Mouse (Mus musculus): ENCODE data around the gene Fam174a. TPM values are rescaled to one million over a fixed set of nuclear protein-coding genes. Genes with fewer than 3 reads are reported as not detected.

Gene Fam174a
- polyA plus RNA-seq (2016; fragmentation: Nextera tagmentation; extraction: Ambion mirVana): 22.4 and 25.7 TPM in 2 replicates

DNA sequence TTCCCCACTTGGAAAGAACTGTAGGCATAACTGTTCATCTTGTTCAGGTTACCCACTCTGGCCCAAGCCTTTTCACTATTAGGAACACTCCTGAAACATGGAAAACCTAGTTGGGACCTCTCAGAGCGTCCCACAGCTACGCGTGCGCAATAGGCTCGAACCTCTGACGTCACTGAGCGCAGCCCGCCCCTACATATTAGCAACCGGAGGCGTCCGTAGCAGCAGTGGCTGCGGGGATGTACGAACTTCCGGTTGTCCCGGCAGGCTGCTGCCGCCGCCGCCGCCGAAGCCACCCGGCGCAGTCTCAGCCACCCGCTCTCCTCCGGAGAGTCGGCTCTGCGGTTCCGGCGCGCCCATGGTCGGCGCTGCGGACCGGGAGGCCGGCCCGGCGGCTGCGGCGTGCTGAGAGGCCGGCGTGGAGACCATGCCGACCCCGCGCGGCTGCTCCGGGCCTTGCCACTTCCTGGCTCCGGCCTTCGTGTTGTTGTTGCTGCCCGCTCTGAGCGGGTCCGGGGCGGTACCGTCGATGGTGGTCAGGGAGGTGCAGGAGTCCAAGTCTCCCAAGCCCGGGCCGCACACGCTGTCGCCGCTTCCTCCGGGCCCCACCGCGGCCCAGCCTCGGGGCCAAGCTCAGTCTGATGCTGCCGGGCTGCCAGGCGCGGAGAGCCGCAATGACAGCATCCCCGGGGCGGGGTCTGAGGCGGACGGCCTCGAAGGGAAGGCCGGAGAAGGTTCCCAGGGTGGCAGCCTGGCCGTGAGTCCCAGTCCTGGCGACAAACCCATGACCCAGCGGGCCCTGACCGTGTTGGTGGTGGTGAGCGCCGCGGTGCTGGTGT is at the start of gene Fam174a:
TSS of gene Fam174a (plus strand) at position 231 of the 836 bp plus-strand sequence.
- H3K9ac ChIP-seq: peak within 1 kb of the TSS; percentile 91
- H3K4me3 ChIP-seq: peak within 1 kb of the TSS; percentile 87
- no peaks in the 10 kb centered on the region for H3K4me1 ChIP-seq
- H3K4me2 ChIP-seq (replicated peaks): peak within 1 kb of the TSS; percentile 85
- H3K27ac ChIP-seq: peak within 1 kb of the TSS; percentile 80
- peak; percentile 99 for ATAC-seq (ENCODE audit: insufficient number of reproducible peaks, insufficient read depth, low FRiP score, low TSS enrichment)
- no peaks in the 10 kb centered on the region for H3K36me3 ChIP-seq
- H3K9me3 ChIP-seq: no peaks in the 10 kb centered on the region
- no peaks in the 10 kb centered on the region for H3K27me3 ChIP-seq
- whole genome bisulfite sequencing: under 1% methylated on average over 69 of the region's 79 CpGs

DNA sequence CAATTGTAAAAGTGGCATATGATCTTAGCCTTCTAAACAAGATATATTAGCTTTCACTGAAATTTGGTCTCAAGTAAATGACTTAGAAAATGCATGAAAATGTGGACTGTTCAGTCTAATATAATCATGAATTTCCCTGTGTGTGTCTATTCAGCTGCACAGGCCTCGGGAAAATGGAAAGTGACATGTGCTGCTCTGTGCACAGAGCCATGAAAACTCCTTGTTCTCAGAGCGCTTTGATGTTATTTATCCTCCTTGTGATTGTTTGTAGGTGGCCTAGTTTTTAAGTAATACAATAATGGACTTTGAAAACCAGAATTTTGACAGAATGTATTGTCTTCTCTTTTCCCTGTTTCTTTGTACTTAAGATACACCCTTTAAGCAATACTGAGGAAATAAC is 49.6 kb upstream of the Fam174a start:
- Histone ChIP-seq H3K9ac (no peak overlapping the region), H3K4me3 (no peak overlapping the region), H3K4me1 (no peaks in the 10 kb centered on the region), H3K27ac (no peak overlapping the region), H3K36me3 (no peaks in the 10 kb centered on the region), H3K4me2 (replicated peaks) (no peak overlapping the region), H3K27me3 (no peaks in the 10 kb centered on the region), H3K9me3 (no peaks in the 10 kb centered on the region)
- ATAC-seq (ENCODE audit: insufficient number of reproducible peaks, insufficient read depth, low FRiP score, low TSS enrichment): no peak
- WGBS: 59% methylated on average over 2 of the region's 2 CpGs

DNA sequence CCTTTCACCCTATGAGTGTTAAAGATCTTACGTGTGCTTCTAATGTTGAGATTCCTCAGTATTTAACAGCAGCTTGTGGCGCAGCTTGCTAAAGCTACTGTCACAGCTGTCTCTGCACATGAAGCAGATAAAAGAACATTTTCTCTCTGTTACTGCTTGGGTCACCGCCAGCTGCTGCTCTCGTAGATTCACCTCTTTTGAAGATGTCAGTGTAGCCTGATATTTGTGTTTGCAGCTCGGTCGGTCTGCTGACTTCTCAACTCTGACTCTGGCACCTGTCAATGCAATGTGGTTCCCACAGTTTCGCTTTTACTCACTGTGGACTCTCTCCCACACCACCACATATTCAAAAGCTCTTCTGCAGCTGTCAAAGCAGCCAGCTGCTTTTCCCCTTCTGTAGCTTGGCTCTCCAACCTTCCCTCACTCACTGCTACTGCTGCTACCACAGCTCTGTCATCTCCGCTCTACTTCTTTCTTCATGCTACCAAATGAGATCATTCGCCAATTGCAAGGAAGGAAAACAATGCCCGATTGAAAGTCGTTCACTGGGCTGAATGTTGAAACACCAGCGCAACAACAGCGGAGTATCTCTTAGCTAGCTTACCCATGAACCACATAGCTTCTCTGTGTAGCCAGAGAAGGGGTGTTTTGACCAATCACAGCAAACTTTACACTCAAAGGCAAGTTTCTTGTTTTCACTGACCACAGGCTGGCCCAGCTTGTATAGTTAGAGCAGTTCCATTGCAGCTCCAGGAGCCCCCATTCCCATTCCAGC is 45.3 kb upstream of the Fam174a start:
- no peak overlapping the region for H3K4me3 ChIP-seq
- no peak overlapping the region for H3K4me2 ChIP-seq (replicated peaks)
- H3K36me3 ChIP-seq: no peaks in the 10 kb centered on the region
- peak; percentile 56; the same call in 1 of the 2 replicates for ATAC-seq (ENCODE audit: insufficient number of reproducible peaks, insufficient read depth, low FRiP score, low TSS enrichment)
- H3K4me1 ChIP-seq: no peaks in the 10 kb centered on the region
- 56% methylated on average over 13 of the region's 13 CpGs for WGBS
- H3K9me3 ChIP-seq: no peaks in the 10 kb centered on the region
- no peaks in the 10 kb centered on the region for H3K27me3 ChIP-seq
- H3K9ac ChIP-seq: no peak overlapping the region
- H3K27ac ChIP-seq: no peak overlapping the region

DNA sequence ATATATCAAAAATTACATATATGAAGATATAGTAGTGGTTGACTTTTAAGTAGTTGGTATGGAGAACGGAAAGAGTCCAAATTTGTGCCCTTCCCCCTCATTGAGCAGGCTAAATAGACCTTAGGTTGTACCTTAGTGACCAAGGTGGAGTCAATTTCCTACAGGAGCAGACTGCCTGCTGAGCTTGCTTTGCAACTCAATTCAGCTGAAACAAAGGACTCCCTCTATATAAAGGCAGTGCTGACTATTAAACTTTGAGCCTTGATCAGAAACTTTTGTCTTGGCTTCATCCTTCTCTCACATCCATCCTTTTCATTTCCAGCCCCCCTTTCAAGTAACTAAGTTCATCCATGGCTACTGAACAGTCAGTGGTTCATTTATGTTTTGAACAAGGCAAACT is 40.1 kb upstream of the Fam174a start:
- H3K27ac ChIP-seq: no peak overlapping the region
- no peaks in the 10 kb centered on the region for H3K9me3 ChIP-seq
- WGBS: 35% methylated on average over 1 of the region's 1 CpGs
- no peak overlapping the region for H3K4me3 ChIP-seq
- no peak overlapping the region for H3K4me2 ChIP-seq (replicated peaks)
- no peak overlapping the region for H3K9ac ChIP-seq
- H3K36me3 ChIP-seq: no peaks in the 10 kb centered on the region
- no peaks in the 10 kb centered on the region for H3K27me3 ChIP-seq
- no peaks in the 10 kb centered on the region for H3K4me1 ChIP-seq
- ATAC-seq (ENCODE audit: insufficient number of reproducible peaks, insufficient read depth, low FRiP score, low TSS enrichment): no peak

DNA sequence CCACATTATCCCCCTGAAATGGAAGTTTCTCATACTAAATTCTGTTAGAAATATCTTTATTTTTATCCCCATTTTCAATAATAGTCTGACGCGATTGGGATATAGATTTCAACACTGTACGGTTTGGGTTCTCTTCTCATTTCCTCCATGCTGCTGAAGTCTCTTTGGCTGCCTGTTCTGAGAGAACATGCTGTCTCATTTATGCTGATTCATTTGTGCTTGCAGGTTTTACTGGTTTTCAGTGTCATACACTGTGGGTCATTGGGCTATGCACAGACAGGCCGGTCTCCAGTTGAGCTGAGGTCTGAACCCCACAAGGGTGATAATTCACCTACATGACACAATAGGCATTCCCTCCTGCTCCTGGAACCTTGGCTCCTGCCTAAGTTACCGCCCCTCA is 5.1 kb upstream of the Fam174a start:
- Histone ChIP-seq H3K9ac (no peak overlapping the region), H3K4me2 (replicated peaks) (no peak overlapping the region), H3K27ac (no peak overlapping the region), H3K36me3 (no peaks in the 10 kb centered on the region), H3K27me3 (no peaks in the 10 kb centered on the region), H3K4me3 (no peak overlapping the region), H3K9me3 (no peaks in the 10 kb centered on the region), H3K4me1 (no peaks in the 10 kb centered on the region)
- 79% methylated on average over 5 of the region's 5 CpGs for WGBS
- ATAC-seq (ENCODE audit: insufficient number of reproducible peaks, insufficient read depth, low FRiP score, low TSS enrichment): no peak

DNA sequence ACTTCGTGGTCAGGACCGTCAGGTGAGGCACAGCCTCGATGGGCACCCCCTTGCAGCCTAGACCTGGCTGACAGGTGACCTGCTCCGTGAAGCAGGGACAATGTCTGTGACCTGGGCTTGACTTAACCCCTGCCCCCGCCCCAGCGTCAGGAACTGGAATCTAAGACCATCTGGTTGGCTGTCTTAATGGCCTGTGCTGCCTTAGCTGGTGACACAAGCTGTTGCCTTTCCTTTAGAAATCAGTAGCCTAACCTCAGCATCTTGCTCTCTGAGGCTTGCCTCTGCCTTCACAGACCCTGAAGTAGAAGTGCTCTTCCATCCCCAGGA is 769 bp downstream of the Fam174a start:
- Histone ChIP-seq H3K9ac (peak overlapping the region; percentile 91), H3K4me3 (peak overlapping the region; percentile 87), H3K4me2 (replicated peaks) (peak overlapping the region; percentile 85), H3K27ac (peak overlapping the region; percentile 80; the same call in 1 of the 2 replicates), H3K4me1 (no peaks in the 10 kb centered on the region), H3K9me3 (no peaks in the 10 kb centered on the region), H3K36me3 (no peaks in the 10 kb centered on the region), H3K27me3 (no peaks in the 10 kb centered on the region)
- 0% methylated on average over 6 of the region's 6 CpGs for whole genome bisulfite sequencing
- no peak; the same call in none of the 2 replicates for ATAC-seq (ENCODE audit: insufficient number of reproducible peaks, insufficient read depth, low FRiP score, low TSS enrichment)

DNA sequence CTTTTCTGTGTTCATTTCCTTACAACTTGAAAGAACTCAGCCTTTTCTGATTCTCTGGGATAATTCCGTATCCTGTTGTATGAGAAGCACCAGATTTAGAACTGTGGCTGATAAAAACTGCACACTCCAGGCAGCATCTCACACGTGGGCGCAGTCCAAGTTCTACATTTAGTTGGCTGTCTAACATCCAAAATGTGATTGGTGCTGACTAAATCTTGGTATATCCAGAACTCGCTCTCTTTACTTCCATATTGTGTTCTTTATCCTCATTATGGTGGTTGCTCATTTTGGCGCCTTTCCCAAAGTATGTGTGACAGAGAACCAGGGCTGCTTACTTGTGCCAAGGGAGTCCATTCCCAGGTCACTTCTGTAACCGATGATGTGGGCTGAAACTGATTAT is 2.6 kb downstream of the Fam174a start:
- ATAC-seq (ENCODE audit: insufficient number of reproducible peaks, insufficient read depth, low FRiP score, low TSS enrichment): no peak
- Histone ChIP-seq H3K36me3 (no peaks in the 10 kb centered on the region), H3K4me3 (no peak overlapping the region)

DNA sequence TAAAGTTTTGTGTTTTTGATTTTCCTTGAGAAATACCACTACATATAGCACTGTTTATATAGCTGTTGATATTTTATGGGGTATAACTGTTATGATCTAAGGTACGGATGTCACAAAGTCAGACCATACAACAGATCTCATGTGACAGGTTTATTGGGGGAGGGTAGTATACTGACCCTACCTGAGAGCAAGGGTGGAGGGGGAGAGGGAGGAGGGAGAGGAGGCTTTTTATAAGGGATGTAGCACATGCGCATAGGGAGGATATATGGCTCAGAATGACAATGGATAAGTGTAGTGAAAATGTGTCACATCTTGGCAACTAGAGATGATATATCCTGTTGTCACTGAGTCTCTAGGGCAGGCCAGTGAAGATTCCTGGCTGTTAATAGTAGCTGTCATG is 8.8 kb downstream of the Fam174a start:
- 85% methylated on average over 2 of the region's 2 CpGs for WGBS
- Histone ChIP-seq H3K9ac (no peak overlapping the region), H3K4me2 (replicated peaks) (no peak overlapping the region), H3K4me3 (no peak overlapping the region), H3K4me1 (no peaks in the 10 kb centered on the region), H3K27ac (no peak overlapping the region), H3K27me3 (no peaks in the 10 kb centered on the region), H3K36me3 (peaks cover 9% of the 10 kb centered on the region), H3K9me3 (no peaks in the 10 kb centered on the region)
- no peak for ATAC-seq (ENCODE audit: insufficient number of reproducible peaks, insufficient read depth, low FRiP score, low TSS enrichment)

More for the DNA sequence above, 2.6 kb downstream of the Fam174a start:
- Histone ChIP-seq H3K27me3 (no peaks in the 10 kb centered on the region), H3K27ac (no peak overlapping the region), H3K9ac (no peak overlapping the region), H3K4me2 (replicated peaks) (no peak overlapping the region), H3K9me3 (no peaks in the 10 kb centered on the region), H3K4me1 (no peaks in the 10 kb centered on the region)
- WGBS: 86% methylated on average over 6 of the region's 6 CpGs

DNA sequence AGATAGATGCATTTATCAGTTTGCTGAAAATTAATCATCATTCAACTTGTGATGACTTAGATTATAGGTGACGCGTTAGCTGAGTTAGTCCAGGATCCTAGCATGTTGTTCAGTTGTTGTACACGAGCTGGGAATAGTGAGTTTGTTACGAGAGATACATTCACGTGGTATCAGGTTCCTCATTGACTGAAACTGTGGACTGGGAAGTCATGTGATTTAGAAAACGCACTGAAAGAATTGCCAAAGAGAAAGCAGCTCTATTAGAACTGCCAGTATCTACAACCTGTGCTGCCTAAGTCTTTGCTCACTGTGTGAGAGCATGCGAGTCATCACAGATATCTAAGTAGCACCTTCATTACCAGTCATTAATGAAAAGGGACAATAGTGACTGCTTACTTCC is 9.6 kb downstream of the Fam174a start:
- Histone ChIP-seq H3K27me3 (no peaks in the 10 kb centered on the region), H3K9me3 (no peaks in the 10 kb centered on the region), H3K27ac (no peak overlapping the region), H3K9ac (no peak overlapping the region), H3K4me1 (no peaks in the 10 kb centered on the region), H3K4me2 (replicated peaks) (no peak overlapping the region), H3K4me3 (no peak overlapping the region), H3K36me3 (peaks cover 9% of the 10 kb centered on the region)
- no peak for ATAC-seq (ENCODE audit: insufficient number of reproducible peaks, insufficient read depth, low FRiP score, low TSS enrichment)
- 78% methylated on average over 7 of the region's 7 CpGs for WGBS

DNA sequence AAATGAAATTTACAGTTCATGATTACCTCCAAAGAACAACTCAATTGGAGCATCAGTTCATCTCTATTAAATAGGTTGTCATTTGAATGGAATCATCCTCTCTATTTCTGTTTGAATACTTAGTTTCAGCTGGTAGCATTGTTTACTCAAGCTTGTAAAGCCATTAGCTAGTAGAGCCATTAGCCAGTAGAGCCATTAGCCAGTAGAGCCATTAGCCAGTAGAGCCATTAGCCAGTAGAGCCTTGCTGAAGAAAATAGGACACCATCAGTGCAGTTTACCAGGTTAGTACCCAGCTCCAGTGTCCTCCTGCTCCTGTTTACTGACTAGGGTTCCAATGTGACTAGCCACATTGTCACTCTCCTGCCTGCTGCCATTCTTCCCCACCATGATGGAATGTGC is 13.4 kb downstream of the Fam174a start:
- Histone ChIP-seq H3K27ac (no peak overlapping the region), H3K36me3 (peaks cover 9% of the 10 kb centered on the region), H3K9me3 (no peaks in the 10 kb centered on the region), H3K4me2 (replicated peaks) (no peak overlapping the region), H3K27me3 (no peaks in the 10 kb centered on the region), H3K9ac (no peak overlapping the region), H3K4me3 (no peak overlapping the region), H3K4me1 (no peaks in the 10 kb centered on the region)
- ATAC-seq (ENCODE audit: insufficient number of reproducible peaks, insufficient read depth, low FRiP score, low TSS enrichment): no peak

DNA sequence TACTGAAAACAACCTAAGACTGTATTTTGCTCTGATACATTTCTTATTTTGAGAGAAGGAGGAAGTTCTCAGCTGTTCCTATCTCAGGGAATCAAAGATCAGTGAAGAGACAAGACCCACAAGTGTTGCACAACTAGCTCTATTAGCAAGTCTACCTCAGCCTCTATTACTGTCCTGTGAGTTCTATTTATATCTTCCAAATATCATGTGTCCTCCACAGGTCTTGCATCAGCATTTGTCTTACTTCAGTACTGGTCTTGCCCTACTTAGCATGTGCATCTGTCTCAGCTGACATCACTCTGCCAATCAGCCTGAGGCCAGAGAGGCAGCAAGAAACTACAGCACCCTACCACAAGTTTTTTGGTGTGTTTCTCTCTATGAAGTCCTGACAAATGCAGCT is 26.2 kb downstream of the Fam174a start:
- Histone ChIP-seq H3K9me3 (no peaks in the 10 kb centered on the region), H3K4me3 (no peak overlapping the region), H3K4me2 (replicated peaks) (no peak overlapping the region), H3K27me3 (no peaks in the 10 kb centered on the region), H3K4me1 (no peaks in the 10 kb centered on the region), H3K36me3 (no peaks in the 10 kb centered on the region), H3K27ac (no peak overlapping the region), H3K9ac (no peak overlapping the region)
- no peak for ATAC-seq (ENCODE audit: insufficient number of reproducible peaks, insufficient read depth, low FRiP score, low TSS enrichment)

DNA sequence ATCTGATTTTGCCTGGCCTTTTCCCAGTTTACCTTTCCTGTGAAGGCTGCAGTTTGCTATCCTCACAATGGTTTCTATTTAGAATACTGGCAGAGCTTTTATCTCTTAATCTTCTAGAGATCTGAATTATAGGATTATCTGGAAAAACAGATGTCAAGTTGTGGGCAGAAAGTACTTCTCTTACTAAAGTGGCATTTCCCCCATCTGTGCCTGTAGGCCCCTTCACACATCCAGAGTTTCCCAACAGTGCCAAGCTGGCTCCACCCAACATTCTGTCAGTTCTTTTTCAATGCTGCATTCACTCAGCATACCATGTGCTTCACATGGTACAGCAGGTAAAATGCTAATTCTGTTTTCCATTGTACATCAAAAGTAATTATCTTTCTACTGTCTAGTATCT is 28.8 kb downstream of the Fam174a start:
- Histone ChIP-seq H3K9me3 (no peaks in the 10 kb centered on the region), H3K27ac (no peak overlapping the region), H3K4me2 (replicated peaks) (no peak overlapping the region), H3K27me3 (no peaks in the 10 kb centered on the region), H3K36me3 (no peaks in the 10 kb centered on the region), H3K4me1 (no peaks in the 10 kb centered on the region), H3K4me3 (no peak overlapping the region), H3K9ac (no peak overlapping the region)
- ATAC-seq (ENCODE audit: insufficient number of reproducible peaks, insufficient read depth, low FRiP score, low TSS enrichment): no peak
